Mouse (Mus musculus): ENCODE data around the gene Tle2.

DNA sequence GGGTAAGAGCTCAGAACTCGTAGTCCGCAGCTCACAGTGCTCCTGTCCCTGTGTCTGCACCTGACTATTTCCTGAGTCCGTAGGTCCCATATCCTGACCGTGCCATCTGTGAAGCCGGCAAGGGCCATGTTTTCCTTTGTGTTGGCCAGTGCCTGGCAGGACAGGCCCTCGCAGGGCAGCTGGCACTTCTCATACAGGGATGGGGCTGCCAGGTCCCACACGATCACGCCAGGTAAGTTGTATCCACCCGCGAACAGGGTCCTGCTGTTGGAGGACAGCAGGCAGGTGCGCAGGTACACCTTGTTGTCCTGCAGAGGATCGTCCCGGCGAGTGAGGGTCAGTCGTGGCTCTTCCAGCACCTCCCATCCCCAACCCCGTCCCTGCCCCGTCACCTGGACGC lies 19.6 kb downstream of the Tle2 start:
- TF ChIP-seq CTCF (conservative IDR thresholded peaks at IDR 0.05; ENCODE audit: low read length) (no peak), POU5F1 (IDR thresholded peaks at IDR 0.05; ENCODE audit: borderline replicate concordance, low read length) (no peak), NANOG (IDR thresholded peaks at IDR 0.05; ENCODE audit: borderline replicate concordance, low read length) (no peak)

Measured in E14TG2a.4 (cell line).